In genomic region chr7:112454951-112455350, GRCm38 (mm10) we compare ENCODE assay signal across 21 mouse cellular contexts. TPM values are rescaled to one million over a fixed set of nuclear protein-coding genes. Genes with fewer than 3 reads are reported as not detected.
DNase-seq lines count a peak whose midpoint lies in the region; ATAC-seq lines count a peak whose summit lies in the region.
"Had no signal": no experiment of that assay in that cellular context is flagged by ENCODE, and none has a peak within 500 bp of the region (broad histone marks: within the 10 kb centered on the region; RNA-seq: fewer than 3 reads in every experiment).

No protein-coding gene starts in this region.

- no peak for ATAC-seq in heart, embryonic 13.5 days (ENCODE audit: extremely low read depth, insufficient number of reproducible peaks, low FRiP score, low TSS enrichment)
- no peak for ATAC-seq in lung, embryonic 15.5 days (ENCODE audit: borderline replicate concordance, extremely low read depth, low FRiP score, low TSS enrichment)
- no peak for ATAC-seq in intestine, embryonic 15.5 days
- ATAC-seq in stomach, embryonic 15.5 days (ENCODE audit: insufficient read depth, low FRiP score, low read depth), result no peak
- ATAC-seq in activated CD4-positive, CD25-positive, alpha-beta regulatory T cell, adult 4 months, result no peak
- ATAC-seq: forebrain, embryonic 16.5 days had no signal

- H3K4me2 ChIP-seq in heart, embryonic 13.5 days, result no peak overlapping the region
- no peak overlapping the region for H3K4me2 ChIP-seq in lung, embryonic 15.5 days
- no peak overlapping the region for H3K4me2 ChIP-seq in intestine, embryonic 15.5 days (replicated peaks)
- H3K4me2 ChIP-seq in stomach, embryonic 15.5 days, result no peak overlapping the region
- H3K4me2 ChIP-seq: hindbrain, embryonic 14.5 days; midbrain, embryonic 12.5 days; neural tube, embryonic 13.5 days had no signal

- peak overlapping the region; percentile 4; the same call in 1 of the 2 replicates for H3K9ac ChIP-seq in heart, embryonic 13.5 days
- no peak overlapping the region for H3K9ac ChIP-seq in lung, embryonic 15.5 days
- no peak overlapping the region for H3K9ac ChIP-seq in intestine, embryonic 15.5 days
- H3K9ac ChIP-seq in stomach, embryonic 15.5 days, result no peak overlapping the region
- H3K9ac ChIP-seq: hindbrain, embryonic 14.5 days; midbrain, embryonic 12.5 days; neural tube, embryonic 13.5 days had no signal

- H3K9me3 ChIP-seq in heart, embryonic 13.5 days, result no peaks in the 10 kb centered on the region
- no peaks in the 10 kb centered on the region for H3K9me3 ChIP-seq in lung, embryonic 15.5 days
- no peaks in the 10 kb centered on the region for H3K9me3 ChIP-seq in intestine, embryonic 15.5 days
- no peaks in the 10 kb centered on the region for H3K9me3 ChIP-seq in stomach, embryonic 15.5 days
- H3K9me3 ChIP-seq: midbrain, embryonic 12.5 days; neural tube, embryonic 13.5 days had no signal

- H3K4me3 ChIP-seq in heart, embryonic 13.5 days, result no peak overlapping the region
- no peak overlapping the region for H3K4me3 ChIP-seq in lung, embryonic 15.5 days
- H3K4me3 ChIP-seq in intestine, embryonic 15.5 days (replicated peaks), result no peak overlapping the region
- no peak overlapping the region for H3K4me3 ChIP-seq in stomach, embryonic 15.5 days (replicated peaks)
- H3K4me3 ChIP-seq: midbrain, embryonic 12.5 days; neural tube, embryonic 13.5 days had no signal

- H3K36me3 ChIP-seq in heart, embryonic 13.5 days, result no peaks in the 10 kb centered on the region
- H3K36me3 ChIP-seq in lung, embryonic 15.5 days, result no peaks in the 10 kb centered on the region
- no peaks in the 10 kb centered on the region for H3K36me3 ChIP-seq in intestine, embryonic 15.5 days
- H3K36me3 ChIP-seq in stomach, embryonic 15.5 days, result no peaks in the 10 kb centered on the region
- H3K36me3 ChIP-seq: midbrain, embryonic 12.5 days; neural tube, embryonic 13.5 days had no signal

- peak overlapping the region; percentile 78 for H3K27ac ChIP-seq in heart, embryonic 13.5 days (replicated peaks)
- peak overlapping the region; percentile 87; the same call in 1 of the 2 replicates for H3K27ac ChIP-seq in lung, embryonic 15.5 days
- H3K27ac ChIP-seq in intestine, embryonic 15.5 days, result peak overlapping the region; percentile 87
- H3K27ac ChIP-seq in stomach, embryonic 15.5 days, result peak overlapping the region; percentile 90
- H3K27ac ChIP-seq: hindbrain, embryonic 14.5 days; macrophage; midbrain, embryonic 12.5 days; neural tube, embryonic 13.5 days had no signal

- WGBS in heart, embryonic 13.5 days, result 58% methylated on average over 2 of the region's 2 CpGs
- 74% methylated on average over 2 of the region's 2 CpGs for WGBS in lung, embryonic 15.5 days
- 88% methylated on average over 2 of the region's 2 CpGs for WGBS in intestine, embryonic 15.5 days
- WGBS in stomach, embryonic 15.5 days, result 71% methylated on average over 2 of the region's 2 CpGs

- H3K4me1 ChIP-seq in heart, embryonic 13.5 days, result peaks cover 72% of the 10 kb centered on the region
- H3K4me1 ChIP-seq in lung, embryonic 15.5 days, result peaks cover 57% of the 10 kb centered on the region
- H3K4me1 ChIP-seq in intestine, embryonic 15.5 days (replicated peaks), result peaks cover 24% of the 10 kb centered on the region
- H3K4me1 ChIP-seq in stomach, embryonic 15.5 days, result peaks cover 47% of the 10 kb centered on the region

- no peaks in the 10 kb centered on the region for H3K27me3 ChIP-seq in heart, embryonic 13.5 days (replicated peaks)
- no peaks in the 10 kb centered on the region for H3K27me3 ChIP-seq in lung, embryonic 15.5 days
- H3K27me3 ChIP-seq in intestine, embryonic 15.5 days (replicated peaks), result no peaks in the 10 kb centered on the region
- no peaks in the 10 kb centered on the region for H3K27me3 ChIP-seq in stomach, embryonic 15.5 days (replicated peaks)
- H3K27me3 ChIP-seq: neural tube, embryonic 13.5 days had no signal

- no peak for DNase-seq in heart, postnatal 4 days
- DNase-seq in lung, postnatal 10 days, result no peak
- no peak for DNase-seq in right cerebral cortex, postnatal 25 days
- DNase-seq: B cell, adult 2 months; cerebellum, adult 8-10 months; heart, postnatal 14 days; kidney, adult 11 months; layer of hippocampus, postnatal 36 days; liver; thymus, postnatal 25 days had no signal

RNA-seq across cellular contexts. Expression of gene Parva, which starts 27.6 kb away (rescaled TPM):
- polyA plus RNA-seq in heart, embryonic 13.5 days (2015; fragmentation: Nextera tagmentation; extraction: Ambion mirVana), result 81.5 and 83.7 TPM in 2 replicates
- 100 to 1,000 TPM; 115 to 118 TPM for total RNA-seq in heart, postnatal 4 days (2021)
- polyA plus RNA-seq in lung, embryonic 15.5 days (2015; fragmentation: Nextera tagmentation; extraction: Ambion mirVana), result 109 TPM in 2 replicates
- 79.8 and 90.0 TPM in 2 replicates for polyA plus RNA-seq in intestine, embryonic 15.5 days (2015; fragmentation: Nextera tagmentation; extraction: Ambion mirVana)
- polyA plus RNA-seq in stomach, embryonic 15.5 days (2015; fragmentation: Nextera tagmentation; extraction: Ambion mirVana), result 101 and 108 TPM in 2 replicates
- not detected for polyA plus RNA-seq in activated CD4-positive, CD25-positive, alpha-beta regulatory T cell, adult 4 months (2017; shearing (Covaris generic))
- total RNA-seq: common myeloid progenitor, adult 5-6 weeks had no signal

Comparison
In these comparisons a context has a peak if more than half of its experiments do, and no peak if none do; other contexts are left out.
1. RNA of gene Parva, which starts 27.6 kb away (polyA plus RNA-seq): 109 TPM in lung, embryonic 15.5 days, 101 to 108 TPM in stomach, embryonic 15.5 days, 79.8 to 90.0 TPM in intestine, embryonic 15.5 days and 81.5 to 83.7 TPM in heart, embryonic 13.5 days; not detected in activated CD4-positive, CD25-positive, alpha-beta regulatory T cell, adult 4 months; every median in the first group is over 10 times any median in the second.
2. Peak in every context shown above with its lines, with median percentiles within 50 percentile points of each other: H3K27ac ChIP-seq.